Mouse (Mus musculus): Measurements from ENCODE around the gene 1700021F07Rik.

Gene 1700021F07Rik

GRCm38 (mm10) chr2:173564179-173564578 lies 41.8 kb downstream of the 1700021F07Rik start:
- DNase-seq: no peak
